Mouse (Mus musculus): ENCODE data around the gene Zfp648.

Gene Zfp648

GRCm38 (mm10) chr1:154204652-154205573, 3.9 kb downstream of the Zfp648 start:
- in situ Hi-C loops (cut with MboI; ENCODE audit: low sequenced_read_pairs), result no loop called here

GRCm38 (mm10) chr1:154219991-154220390, 19.0 kb downstream of the Zfp648 start:
- in situ Hi-C loops (cut with MboI; ENCODE audit: low sequenced_read_pairs), result no loop called here

DNA sequence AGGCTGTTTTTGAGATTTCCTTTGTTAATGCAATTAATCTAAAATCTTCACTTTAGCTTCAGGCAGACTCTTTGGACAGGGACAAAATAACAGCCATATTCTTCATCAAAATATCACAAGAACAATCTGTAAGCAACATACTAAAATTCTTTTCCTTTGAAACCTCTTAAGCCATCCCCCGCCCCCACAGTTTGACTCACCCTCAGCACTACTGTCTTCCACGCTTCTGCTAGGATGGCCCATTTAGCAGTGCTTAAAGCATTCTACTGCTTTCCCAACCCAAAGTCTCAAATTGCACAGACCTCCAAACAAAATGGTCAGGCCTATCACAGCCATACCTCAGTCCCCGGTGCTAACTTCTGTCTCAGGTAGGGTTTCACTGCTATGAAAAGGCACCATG, 19.6 kb downstream of the Zfp648 start:
- in situ Hi-C loops (cut with MboI; ENCODE audit: low sequenced_read_pairs), result no loop called here

- in situ Hi-C loops (cut with MboI; ENCODE audit: low sequenced_read_pairs), result no loop called here
Observed at GRCm38 (mm10) chr1:154223807-154224207, 22.8 kb downstream of the Zfp648 start.

GRCm38 (mm10) chr1:154232594-154232993, 31.6 kb downstream of the Zfp648 start:
- in situ Hi-C loops (cut with MboI; ENCODE audit: low sequenced_read_pairs), result no loop called here

GRCm38 (mm10) chr1:154233033-154233432, 32.0 kb downstream of the Zfp648 start:
- in situ Hi-C loops (cut with MboI; ENCODE audit: low sequenced_read_pairs), result no loop called here

DNA sequence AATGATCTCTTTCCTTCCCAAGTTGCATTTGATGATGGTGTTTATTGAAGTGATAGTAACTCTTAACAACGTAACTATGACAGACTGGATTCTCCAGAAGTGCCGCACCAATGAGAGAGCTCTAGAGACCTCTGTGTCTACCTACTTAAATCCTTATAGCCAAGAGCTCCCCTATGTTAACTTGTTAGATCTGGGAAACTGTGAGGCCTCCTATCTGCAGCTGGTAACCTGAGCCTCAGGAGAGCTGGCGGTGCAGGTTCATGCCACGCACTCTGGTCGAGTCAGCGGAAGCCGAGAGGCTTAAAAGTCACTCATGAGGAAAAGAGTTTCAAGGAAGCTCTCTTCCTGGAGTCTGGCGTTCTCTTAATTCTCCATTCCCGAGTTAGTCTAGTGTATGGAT, 33.8 kb downstream of the Zfp648 start:
- in situ Hi-C loops (cut with MboI; ENCODE audit: low sequenced_read_pairs), result no loop called here

- in situ Hi-C loops (cut with MboI; ENCODE audit: low sequenced_read_pairs), result no loop called here
Observed at GRCm38 (mm10) chr1:154238876-154239275, 37.9 kb downstream of the Zfp648 start.

GRCm38 (mm10) chr1:154251186-154251585, 50.2 kb downstream of the Zfp648 start:
- in situ Hi-C loops (cut with MboI; ENCODE audit: low sequenced_read_pairs), result no loop called here

DNA sequence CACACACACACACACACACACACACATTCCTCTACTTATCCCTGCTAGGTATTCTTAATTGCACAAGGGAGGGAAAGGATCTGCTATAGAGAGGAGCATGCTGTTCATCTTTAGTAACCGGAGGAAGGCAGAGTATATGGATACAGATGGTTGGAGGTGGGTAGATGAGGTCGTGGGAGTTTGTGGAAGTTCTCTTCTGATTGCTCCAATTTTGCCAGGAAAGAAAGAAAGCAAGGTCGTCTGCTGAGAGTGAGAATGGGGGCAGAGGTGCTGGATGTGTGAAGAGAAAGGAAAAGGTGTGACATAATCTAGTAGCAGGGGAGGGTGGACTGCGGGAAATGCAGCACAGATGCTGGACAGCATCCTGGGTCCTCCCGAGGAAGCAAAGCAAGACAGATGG, 51.8 kb downstream of the Zfp648 start:
- in situ Hi-C loops (cut with MboI; ENCODE audit: low sequenced_read_pairs), result no loop called here
